Mouse (Mus musculus): ENCODE results near the gene Cog7. TPM values are rescaled to one million over a fixed set of nuclear protein-coding genes. Genes with fewer than 3 reads are reported as not detected.

Cog7 gene
- polyA plus RNA-seq, 1 experiment from 2014 or later = 13.9 TPM

DNA sequence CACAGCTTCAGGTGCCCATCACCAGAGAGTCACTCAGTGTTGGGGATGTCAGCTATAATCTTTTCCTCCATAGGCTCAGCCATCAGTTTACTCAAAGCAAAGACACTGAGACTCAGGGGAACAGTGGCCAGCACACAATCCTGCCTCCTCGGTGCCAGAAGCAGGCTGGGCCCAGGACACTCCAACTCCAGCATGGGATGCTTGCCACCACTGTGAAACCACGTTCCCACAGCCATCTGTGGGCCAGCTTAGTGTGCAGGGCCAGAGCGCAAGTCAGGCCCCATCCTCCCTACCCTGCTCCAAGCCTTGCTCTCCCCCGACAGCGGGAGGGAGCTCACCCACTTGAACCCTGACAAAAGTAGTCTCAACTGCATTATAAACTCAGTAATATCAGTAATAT, 35.3 kb downstream of the Cog7 start:
- no peaks in the 10 kb centered on the region for H3K9me3 ChIP-seq (replicated peaks; ENCODE audit: control insufficient read depth, low read length)
- no peak overlapping the region for H3K4me3 ChIP-seq (ENCODE audit: low read depth, low read length)
- H3K9ac ChIP-seq (replicated peaks; ENCODE audit: low read length) = no peak overlapping the region
- H3K36me3 ChIP-seq (replicated peaks; ENCODE audit: control insufficient read depth, insufficient read depth, low read depth, low read length) = no peaks in the 10 kb centered on the region; the same call in none of the 2 replicates
- no peak overlapping the region for H3K4me2 ChIP-seq (ENCODE audit: low read depth, low read length)
- WGBS = 84% methylated on average over 5 of the region's 5 CpGs
- ATAC-seq (replicated peaks; ENCODE audit: insufficient number of reproducible peaks, low FRiP score, low TSS enrichment, low read depth) (0 out of 2 replicates have a peak, but pooled peaks have one; percentile 39), DNase-seq (ENCODE audit: low spot score) (no peak)
- H3K27me3 ChIP-seq (ENCODE audit: control insufficient read depth, insufficient read depth, low read length) = no peaks in the 10 kb centered on the region
- H3K4me1 ChIP-seq (ENCODE audit: control insufficient read depth, insufficient read depth, low read length) = no peaks in the 10 kb centered on the region
- H3K27ac ChIP-seq (replicated peaks; ENCODE audit: low read depth, low read length) = no peak overlapping the region

- H3K27ac ChIP-seq (replicated peaks; ENCODE audit: low read depth, low read length) = no peak overlapping the region
- no peak overlapping the region for H3K4me2 ChIP-seq (ENCODE audit: low read depth, low read length)
- DNase-seq (ENCODE audit: low spot score) = no peak
- H3K4me1 ChIP-seq (ENCODE audit: control insufficient read depth, insufficient read depth, low read length) = no peaks in the 10 kb centered on the region
- no peaks in the 10 kb centered on the region for H3K9me3 ChIP-seq (replicated peaks; ENCODE audit: control insufficient read depth, low read length)
- 94% methylated on average over 2 of the region's 2 CpGs for WGBS
- no peak overlapping the region for H3K9ac ChIP-seq (replicated peaks; ENCODE audit: low read length)
- no peaks in the 10 kb centered on the region for H3K27me3 ChIP-seq (ENCODE audit: control insufficient read depth, insufficient read depth, low read length)
- no peak overlapping the region for H3K4me3 ChIP-seq (ENCODE audit: low read depth, low read length)
- no peak for ATAC-seq (replicated peaks; ENCODE audit: insufficient number of reproducible peaks, low FRiP score, low TSS enrichment, low read depth)
- no peaks in the 10 kb centered on the region; the same call in 1 of the 2 replicates for H3K36me3 ChIP-seq (replicated peaks; ENCODE audit: control insufficient read depth, insufficient read depth, low read depth, low read length)
Observed at GRCm38 (mm10) chr7:121942371-121942770, 39.1 kb downstream of the Cog7 start.

DNA sequence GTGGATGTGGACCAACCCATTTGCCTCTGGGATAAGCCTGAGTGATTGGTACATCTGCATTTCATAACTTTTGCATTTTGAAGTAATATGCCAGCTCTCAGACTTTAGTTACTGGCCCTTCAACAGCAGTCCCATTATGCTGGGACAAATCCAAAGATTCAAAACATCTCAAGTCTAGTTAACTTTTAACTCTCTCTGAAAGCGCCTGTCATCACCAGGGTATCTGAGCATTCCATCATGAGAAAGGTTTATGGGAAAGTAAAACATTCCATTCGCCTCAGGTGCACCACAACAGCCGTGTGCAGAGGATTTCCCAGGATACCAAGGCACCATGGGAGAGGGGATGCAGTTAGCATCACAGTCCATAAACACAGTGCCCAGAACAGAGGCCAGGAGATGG, 39.9 kb downstream of the Cog7 start:
- no peak for ATAC-seq (replicated peaks; ENCODE audit: insufficient number of reproducible peaks, low FRiP score, low TSS enrichment, low read depth)
- Histone ChIP-seq H3K4me2 (ENCODE audit: low read depth, low read length) (no peak overlapping the region), H3K4me1 (ENCODE audit: control insufficient read depth, insufficient read depth, low read length) (no peaks in the 10 kb centered on the region), H3K27me3 (ENCODE audit: control insufficient read depth, insufficient read depth, low read length) (no peaks in the 10 kb centered on the region), H3K9me3 (replicated peaks; ENCODE audit: control insufficient read depth, low read length) (no peaks in the 10 kb centered on the region), H3K27ac (replicated peaks; ENCODE audit: low read depth, low read length) (no peak overlapping the region), H3K4me3 (ENCODE audit: low read depth, low read length) (no peak overlapping the region), H3K36me3 (replicated peaks; ENCODE audit: control insufficient read depth, insufficient read depth, low read depth, low read length) (no peaks in the 10 kb centered on the region; the same call in 1 of the 2 replicates), H3K9ac (replicated peaks; ENCODE audit: low read length) (no peak overlapping the region)
- DNase-seq (ENCODE audit: low spot score) = no peak
- WGBS = 85% methylated on average over 3 of the region's 3 CpGs

- ATAC-seq (replicated peaks; ENCODE audit: insufficient number of reproducible peaks, low FRiP score, low TSS enrichment, low read depth) (no peak), DNase-seq (ENCODE audit: low spot score) (no peak)
- 89% methylated on average over 3 of the region's 3 CpGs for WGBS
- no peaks in the 10 kb centered on the region; the same call in 1 of the 2 replicates for H3K36me3 ChIP-seq (replicated peaks; ENCODE audit: control insufficient read depth, insufficient read depth, low read depth, low read length)
- H3K9ac ChIP-seq (replicated peaks; ENCODE audit: low read length) = no peak overlapping the region
- H3K27ac ChIP-seq (replicated peaks; ENCODE audit: low read depth, low read length) = no peak overlapping the region
- no peak overlapping the region for H3K4me2 ChIP-seq (ENCODE audit: low read depth, low read length)
- H3K9me3 ChIP-seq (replicated peaks; ENCODE audit: control insufficient read depth, low read length) = no peaks in the 10 kb centered on the region
- no peaks in the 10 kb centered on the region for H3K4me1 ChIP-seq (ENCODE audit: control insufficient read depth, insufficient read depth, low read length)
- H3K27me3 ChIP-seq (ENCODE audit: control insufficient read depth, insufficient read depth, low read length) = no peaks in the 10 kb centered on the region
- no peak overlapping the region for H3K4me3 ChIP-seq (ENCODE audit: low read depth, low read length)
Observed at GRCm38 (mm10) chr7:121941016-121941415, 40.5 kb downstream of the Cog7 start.

DNA sequence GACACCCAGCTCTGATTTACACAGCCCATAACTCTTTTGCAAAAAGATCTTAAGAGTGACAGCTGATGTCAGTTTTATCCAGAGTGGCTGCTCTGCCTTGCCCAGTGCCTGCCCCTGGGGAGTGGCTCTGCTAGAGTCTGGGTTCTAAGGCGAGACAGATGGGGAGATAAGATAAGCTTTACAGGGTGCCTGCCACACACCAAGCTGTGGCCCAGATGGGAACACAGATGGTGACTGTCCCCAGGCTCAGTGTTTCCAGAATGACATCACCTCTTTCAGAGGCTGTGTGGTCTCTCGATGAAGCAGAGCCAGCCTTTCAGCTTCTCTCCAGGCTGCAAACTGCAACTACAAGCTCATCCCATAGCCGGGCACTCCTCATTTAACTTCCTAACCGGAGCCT, 41.8 kb downstream of the Cog7 start:
- DNase-seq (ENCODE audit: low spot score) (no peak), ATAC-seq (replicated peaks; ENCODE audit: insufficient number of reproducible peaks, low FRiP score, low TSS enrichment, low read depth) (peak; percentile 65; the same call in 1 of the 2 replicates)
- Histone ChIP-seq H3K9me3 (replicated peaks; ENCODE audit: control insufficient read depth, low read length) (no peaks in the 10 kb centered on the region), H3K4me3 (ENCODE audit: low read depth, low read length) (no peak overlapping the region), H3K27ac (replicated peaks; ENCODE audit: low read depth, low read length) (no peak overlapping the region), H3K9ac (replicated peaks; ENCODE audit: low read length) (no peak overlapping the region), H3K36me3 (replicated peaks; ENCODE audit: control insufficient read depth, insufficient read depth, low read depth, low read length) (no peaks in the 10 kb centered on the region; the same call in 1 of the 2 replicates), H3K27me3 (ENCODE audit: control insufficient read depth, insufficient read depth, low read length) (no peaks in the 10 kb centered on the region), H3K4me1 (ENCODE audit: control insufficient read depth, insufficient read depth, low read length) (no peaks in the 10 kb centered on the region), H3K4me2 (ENCODE audit: low read depth, low read length) (no peak overlapping the region)
- 62% methylated on average over 4 of the region's 4 CpGs for WGBS

- DNase-seq (ENCODE audit: low spot score) (no peak), ATAC-seq (replicated peaks; ENCODE audit: insufficient number of reproducible peaks, low FRiP score, low TSS enrichment, low read depth) (no peak)
- Histone ChIP-seq H3K9ac (replicated peaks; ENCODE audit: low read length) (no peak overlapping the region), H3K4me2 (ENCODE audit: low read depth, low read length) (no peak overlapping the region), H3K4me1 (ENCODE audit: control insufficient read depth, insufficient read depth, low read length) (no peaks in the 10 kb centered on the region), H3K27ac (replicated peaks; ENCODE audit: low read depth, low read length) (no peak overlapping the region), H3K9me3 (replicated peaks; ENCODE audit: control insufficient read depth, low read length) (no peaks in the 10 kb centered on the region), H3K4me3 (ENCODE audit: low read depth, low read length) (no peak overlapping the region), H3K27me3 (ENCODE audit: control insufficient read depth, insufficient read depth, low read length) (no peaks in the 10 kb centered on the region), H3K36me3 (replicated peaks; ENCODE audit: control insufficient read depth, insufficient read depth, low read depth, low read length) (no peaks in the 10 kb centered on the region; the same call in 1 of the 2 replicates)
- WGBS = 79% methylated on average over 6 of the region's 6 CpGs
Observed at GRCm38 (mm10) chr7:121939244-121939643, 42.3 kb downstream of the Cog7 start.

- DNase-seq (ENCODE audit: low spot score) (no peak), ATAC-seq (replicated peaks; ENCODE audit: insufficient number of reproducible peaks, low FRiP score, low TSS enrichment, low read depth) (no peak)
- Histone ChIP-seq H3K27ac (replicated peaks; ENCODE audit: low read depth, low read length) (no peak overlapping the region), H3K36me3 (replicated peaks; ENCODE audit: control insufficient read depth, insufficient read depth, low read depth, low read length) (no peaks in the 10 kb centered on the region; the same call in none of the 2 replicates), H3K9me3 (replicated peaks; ENCODE audit: control insufficient read depth, low read length) (no peaks in the 10 kb centered on the region), H3K27me3 (ENCODE audit: control insufficient read depth, insufficient read depth, low read length) (no peaks in the 10 kb centered on the region), H3K4me3 (ENCODE audit: low read depth, low read length) (no peak overlapping the region), H3K9ac (replicated peaks; ENCODE audit: low read length) (no peak overlapping the region), H3K4me2 (ENCODE audit: low read depth, low read length) (no peak overlapping the region), H3K4me1 (ENCODE audit: control insufficient read depth, insufficient read depth, low read length) (no peaks in the 10 kb centered on the region)
- 85% methylated on average over 8 of the region's 8 CpGs for WGBS
Observed at GRCm38 (mm10) chr7:121938124-121938891, 43.2 kb downstream of the Cog7 start.

- Histone ChIP-seq H3K9me3 (replicated peaks; ENCODE audit: control insufficient read depth, low read length) (no peaks in the 10 kb centered on the region), H3K4me3 (ENCODE audit: low read depth, low read length) (no peak overlapping the region), H3K27me3 (ENCODE audit: control insufficient read depth, insufficient read depth, low read length) (no peaks in the 10 kb centered on the region), H3K36me3 (replicated peaks; ENCODE audit: control insufficient read depth, insufficient read depth, low read depth, low read length) (no peaks in the 10 kb centered on the region; the same call in 1 of the 2 replicates), H3K9ac (replicated peaks; ENCODE audit: low read length) (no peak overlapping the region), H3K4me2 (ENCODE audit: low read depth, low read length) (no peak overlapping the region), H3K4me1 (ENCODE audit: control insufficient read depth, insufficient read depth, low read length) (no peaks in the 10 kb centered on the region), H3K27ac (replicated peaks; ENCODE audit: low read depth, low read length) (no peak overlapping the region)
- DNase-seq (ENCODE audit: low spot score) (no peak), ATAC-seq (replicated peaks; ENCODE audit: insufficient number of reproducible peaks, low FRiP score, low TSS enrichment, low read depth) (no peak)
- WGBS = 68% methylated on average over 14 of the region's 14 CpGs
Observed at GRCm38 (mm10) chr7:121936861-121937630, 44.5 kb downstream of the Cog7 start.

All from embryonic facial prominence, embryonic 11.5 days (tissue).